Mouse (Mus musculus): ENCODE results near the gene Crlf1. TPM values are rescaled to one million over a fixed set of nuclear protein-coding genes. Genes with fewer than 3 reads are reported as not detected.

Gene Crlf1
- polyA plus RNA-seq, 1 experiment from 2014 or later: 1.8 TPM

DNA sequence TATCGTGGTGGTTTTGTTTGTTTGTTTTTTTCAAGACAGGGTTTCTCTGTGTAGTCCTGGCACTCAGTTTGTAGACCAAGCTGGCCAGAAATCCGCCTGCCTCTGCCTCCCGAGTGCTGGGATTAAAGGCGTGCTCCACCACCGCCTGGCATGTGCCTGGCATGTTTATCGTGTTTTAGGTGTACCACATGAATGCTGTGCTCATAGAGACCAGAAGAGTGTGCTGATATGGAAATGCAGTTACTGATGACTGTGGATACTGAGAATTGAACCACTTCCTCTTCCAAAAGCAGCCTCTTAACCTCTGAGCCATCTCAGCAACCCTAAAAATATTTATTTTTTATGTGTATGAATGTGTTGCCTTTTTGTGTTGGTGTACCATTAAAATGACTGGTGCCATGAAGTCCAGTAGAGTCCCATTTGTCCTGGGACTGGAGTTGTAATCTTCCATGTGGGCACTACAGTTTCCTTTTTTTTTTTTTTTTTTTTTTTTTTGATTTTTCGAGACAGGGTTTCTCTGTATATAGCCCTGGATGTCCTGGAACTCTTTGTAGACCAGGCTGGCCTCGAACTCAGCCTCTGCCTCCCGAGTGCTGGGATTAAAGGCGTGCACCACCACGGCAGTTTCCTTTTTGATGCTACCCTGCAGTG lies 19.4 kb downstream of the Crlf1 start:
- Histone ChIP-seq H3K4me3 (ENCODE audit: low read depth, low read length) (no peak overlapping the region), H3K36me3 (ENCODE audit: control insufficient read depth, insufficient read depth, low read length) (peaks cover 25% of the 10 kb centered on the region), H3K4me2 (replicated peaks; ENCODE audit: low read depth, low read length) (no peak overlapping the region), H3K9me3 (ENCODE audit: control insufficient read depth, low read depth, low read length) (no peaks in the 10 kb centered on the region), H3K27ac (ENCODE audit: low read length) (no peak overlapping the region), H3K27me3 (ENCODE audit: control insufficient read depth, insufficient read depth, low read length) (no peaks in the 10 kb centered on the region), H3K4me1 (ENCODE audit: control insufficient read depth, insufficient read depth, low read length) (no peaks in the 10 kb centered on the region), H3K9ac (replicated peaks; ENCODE audit: low read depth, low read length) (no peak overlapping the region)
- 89% methylated on average over 11 of the region's 11 CpGs for WGBS
- no peak for ATAC-seq (ENCODE audit: insufficient number of reproducible peaks, insufficient read depth, low FRiP score, low read depth)

DNA sequence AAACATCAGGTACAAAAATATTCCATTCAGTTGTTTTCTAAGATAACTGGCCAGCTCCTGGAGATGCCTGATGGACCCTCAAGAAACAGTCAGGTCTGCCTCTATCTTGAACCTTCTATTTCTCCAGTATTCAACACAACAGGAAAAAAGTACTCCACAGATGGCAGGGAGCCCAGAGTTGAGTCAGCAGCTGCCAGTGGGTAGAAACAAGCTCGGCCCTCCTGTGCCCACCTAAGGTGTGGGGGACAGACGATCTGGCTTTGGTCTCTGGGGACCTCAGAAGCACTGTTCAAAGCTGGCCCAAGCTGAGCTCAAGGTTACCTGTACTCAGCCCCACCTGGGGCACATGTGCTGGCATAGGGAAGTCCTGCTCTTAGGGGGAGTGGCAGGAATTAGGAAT lies 20.5 kb downstream of the Crlf1 start:
- Histone ChIP-seq H3K27ac (ENCODE audit: low read length) (no peak overlapping the region), H3K9ac (replicated peaks; ENCODE audit: low read depth, low read length) (no peak overlapping the region), H3K4me1 (ENCODE audit: control insufficient read depth, insufficient read depth, low read length) (no peaks in the 10 kb centered on the region), H3K4me2 (replicated peaks; ENCODE audit: low read depth, low read length) (no peak overlapping the region), H3K4me3 (ENCODE audit: low read depth, low read length) (no peak overlapping the region), H3K36me3 (ENCODE audit: control insufficient read depth, insufficient read depth, low read length) (peaks cover 24% of the 10 kb centered on the region), H3K27me3 (ENCODE audit: control insufficient read depth, insufficient read depth, low read length) (no peaks in the 10 kb centered on the region), H3K9me3 (ENCODE audit: control insufficient read depth, low read depth, low read length) (no peaks in the 10 kb centered on the region)
- 71% methylated on average over 2 of the region's 2 CpGs for WGBS
- ATAC-seq (ENCODE audit: insufficient number of reproducible peaks, insufficient read depth, low FRiP score, low read depth): no peak

DNA sequence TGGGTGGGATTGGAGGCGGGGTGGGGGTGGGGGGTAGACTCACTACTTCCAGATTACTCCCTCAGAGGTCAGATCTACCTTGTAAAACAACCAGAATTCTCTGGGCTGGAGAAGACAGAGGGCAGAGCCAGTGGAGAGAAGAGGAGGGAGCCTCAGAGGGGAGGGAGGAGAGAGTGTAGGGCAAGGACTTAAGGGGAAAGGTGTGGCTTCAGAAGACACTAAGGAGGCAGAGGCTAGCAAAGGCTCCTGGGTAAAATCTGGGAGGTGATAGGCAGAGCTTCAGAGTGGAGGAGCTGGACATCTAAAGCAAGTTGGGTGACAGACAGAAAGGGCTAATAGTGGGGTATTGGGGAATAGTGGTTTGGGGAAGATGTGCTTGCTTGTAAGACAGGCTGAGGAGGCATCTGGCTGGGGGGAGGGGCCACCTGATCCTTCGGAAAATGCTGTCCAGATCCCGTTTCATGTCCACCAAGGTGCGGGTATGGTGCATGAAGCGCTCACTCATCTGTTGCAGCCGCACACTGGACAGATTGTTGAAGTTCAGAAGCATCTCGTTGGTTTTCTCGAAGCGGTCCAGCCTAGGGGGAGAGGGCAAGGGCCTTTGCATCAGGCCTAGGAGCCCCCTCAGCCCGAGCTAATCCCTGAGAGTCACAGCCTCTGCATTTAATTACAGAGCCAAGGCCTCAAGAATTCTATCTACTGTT lies 25.1 kb downstream of the Crlf1 start:
- no peaks in the 10 kb centered on the region for H3K4me1 ChIP-seq (ENCODE audit: control insufficient read depth, insufficient read depth, low read length)
- H3K9ac ChIP-seq (replicated peaks; ENCODE audit: low read depth, low read length): no peak overlapping the region
- no peak overlapping the region for H3K4me3 ChIP-seq (ENCODE audit: low read depth, low read length)
- no peak for ATAC-seq (ENCODE audit: insufficient number of reproducible peaks, insufficient read depth, low FRiP score, low read depth)
- H3K9me3 ChIP-seq (ENCODE audit: control insufficient read depth, low read depth, low read length): no peaks in the 10 kb centered on the region
- peaks cover 21% of the 10 kb centered on the region for H3K36me3 ChIP-seq (ENCODE audit: control insufficient read depth, insufficient read depth, low read length)
- no peaks in the 10 kb centered on the region for H3K27me3 ChIP-seq (ENCODE audit: control insufficient read depth, insufficient read depth, low read length)
- WGBS: 77% methylated on average over 10 of the region's 10 CpGs
- H3K4me2 ChIP-seq (replicated peaks; ENCODE audit: low read depth, low read length): no peak overlapping the region
- H3K27ac ChIP-seq (ENCODE audit: low read length): no peak overlapping the region

DNA sequence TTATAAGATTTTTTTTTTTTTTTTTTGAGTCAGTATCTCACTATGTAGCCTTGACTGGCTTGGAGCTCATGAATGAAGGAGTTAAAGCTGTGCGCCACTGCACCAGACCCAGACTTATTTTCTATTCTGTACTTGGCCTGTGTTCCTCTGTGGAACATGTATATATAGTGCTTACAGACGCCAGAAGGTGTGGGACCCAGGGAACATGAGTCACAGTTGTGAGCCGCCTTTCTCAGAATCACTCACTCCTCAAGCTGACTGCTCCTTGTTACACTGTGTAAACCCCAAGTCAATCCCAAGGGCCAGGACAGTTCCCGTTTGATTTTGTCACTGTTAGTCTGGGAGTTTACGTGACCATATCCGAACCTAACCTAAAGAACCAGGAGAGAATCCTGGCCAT lies 26.1 kb downstream of the Crlf1 start:
- no peaks in the 10 kb centered on the region for H3K27me3 ChIP-seq (ENCODE audit: control insufficient read depth, insufficient read depth, low read length)
- 87% methylated on average over 6 of the region's 6 CpGs for WGBS
- H3K4me3 ChIP-seq (ENCODE audit: low read depth, low read length): no peak overlapping the region
- ATAC-seq (ENCODE audit: insufficient number of reproducible peaks, insufficient read depth, low FRiP score, low read depth): no peak
- no peak overlapping the region for H3K9ac ChIP-seq (replicated peaks; ENCODE audit: low read depth, low read length)
- peaks cover 18% of the 10 kb centered on the region for H3K36me3 ChIP-seq (ENCODE audit: control insufficient read depth, insufficient read depth, low read length)
- no peaks in the 10 kb centered on the region for H3K9me3 ChIP-seq (ENCODE audit: control insufficient read depth, low read depth, low read length)
- no peak overlapping the region for H3K27ac ChIP-seq (ENCODE audit: low read length)
- no peak overlapping the region for H3K4me2 ChIP-seq (replicated peaks; ENCODE audit: low read depth, low read length)
- 0 out of 2 replicates have a peak, but pooled peaks cover 3% of the 10 kb centered on the region for H3K4me1 ChIP-seq (ENCODE audit: control insufficient read depth, insufficient read depth, low read length)

DNA sequence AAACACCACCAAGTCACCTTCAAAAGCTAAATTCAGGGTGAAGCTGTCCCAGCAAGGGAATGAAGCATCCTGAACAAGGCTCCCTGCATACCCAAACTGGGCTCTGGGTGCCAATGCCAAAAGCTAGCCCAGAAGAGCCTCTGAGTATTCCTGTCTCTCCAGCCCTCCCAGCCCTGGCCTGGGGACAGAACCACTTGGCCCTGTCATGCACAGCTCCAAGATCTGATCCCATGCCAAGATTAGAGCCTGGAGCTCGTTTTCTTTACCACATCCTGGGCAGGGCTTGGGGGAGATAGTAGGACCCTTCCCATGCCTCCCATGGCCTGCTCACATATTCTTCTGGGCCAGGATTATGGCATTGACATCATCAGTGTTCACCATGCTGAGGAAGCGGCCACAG lies 26.6 kb downstream of the Crlf1 start:
- no peak for ATAC-seq (ENCODE audit: insufficient number of reproducible peaks, insufficient read depth, low FRiP score, low read depth)
- Histone ChIP-seq H3K27ac (ENCODE audit: low read length) (no peak overlapping the region), H3K4me3 (ENCODE audit: low read depth, low read length) (no peak overlapping the region), H3K4me2 (replicated peaks; ENCODE audit: low read depth, low read length) (no peak overlapping the region), H3K9ac (replicated peaks; ENCODE audit: low read depth, low read length) (no peak overlapping the region), H3K36me3 (ENCODE audit: control insufficient read depth, insufficient read depth, low read length) (peaks cover 18% of the 10 kb centered on the region), H3K27me3 (ENCODE audit: control insufficient read depth, insufficient read depth, low read length) (no peaks in the 10 kb centered on the region), H3K4me1 (ENCODE audit: control insufficient read depth, insufficient read depth, low read length) (0 out of 2 replicates have a peak, but pooled peaks cover 3% of the 10 kb centered on the region), H3K9me3 (ENCODE audit: control insufficient read depth, low read depth, low read length) (no peaks in the 10 kb centered on the region)
- WGBS: 61% methylated on average over 2 of the region's 2 CpGs

DNA sequence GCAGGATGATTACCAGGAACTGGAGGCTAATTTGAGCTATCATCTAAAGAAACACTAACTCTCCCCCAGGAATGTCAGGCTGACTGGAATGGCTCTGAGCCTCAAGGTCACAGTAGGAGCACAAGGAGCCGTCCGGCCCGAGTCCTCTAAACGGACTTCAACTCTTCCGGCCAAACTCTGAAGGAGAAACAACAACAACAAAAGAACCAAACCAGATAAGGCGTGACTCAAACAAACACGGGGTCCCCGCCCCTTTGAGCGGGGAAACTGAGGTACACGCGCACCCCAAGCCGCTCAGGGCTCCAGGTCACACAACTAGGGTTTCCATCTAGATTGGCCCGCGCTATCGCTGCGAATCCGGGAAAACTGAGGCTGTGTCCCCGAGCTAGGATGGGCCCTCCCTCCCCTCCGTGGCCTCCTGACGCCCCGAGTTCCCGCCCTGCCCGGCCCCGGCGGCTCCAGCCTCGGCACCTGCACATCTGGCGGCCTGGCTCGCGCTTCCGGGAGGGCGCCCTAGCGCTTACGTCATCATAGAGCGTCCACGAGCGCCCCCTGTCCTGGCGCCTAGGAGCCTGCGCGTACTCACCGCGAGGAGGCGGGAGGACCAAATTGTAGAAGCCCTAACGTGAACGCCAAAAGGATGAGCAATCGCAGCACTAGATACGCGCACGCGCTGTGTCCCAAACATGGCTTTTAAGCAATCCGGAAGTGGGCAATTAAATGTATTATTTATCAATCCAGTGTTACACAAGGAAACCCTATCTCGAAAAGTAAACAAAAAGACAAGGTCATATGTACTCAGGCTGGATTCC lies 29.8 kb downstream of the Crlf1 start:
- Histone ChIP-seq H3K4me1 (ENCODE audit: control insufficient read depth, insufficient read depth, low read length) (peaks cover 11% of the 10 kb centered on the region; the same call in 1 of the 2 replicates), H3K27ac (ENCODE audit: low read length) (peak overlapping the region; percentile 90), H3K4me3 (ENCODE audit: low read depth, low read length) (peak overlapping the region; percentile 83), H3K4me2 (replicated peaks; ENCODE audit: low read depth, low read length) (peak overlapping the region; percentile 83), H3K27me3 (ENCODE audit: control insufficient read depth, insufficient read depth, low read length) (no peaks in the 10 kb centered on the region), H3K36me3 (ENCODE audit: control insufficient read depth, insufficient read depth, low read length) (peaks cover 12% of the 10 kb centered on the region), H3K9ac (replicated peaks; ENCODE audit: low read depth, low read length) (peak overlapping the region; percentile 67), H3K9me3 (ENCODE audit: control insufficient read depth, low read depth, low read length) (no peaks in the 10 kb centered on the region)
- under 1% methylated on average over 51 of the region's 51 CpGs for whole genome bisulfite sequencing
- ATAC-seq (ENCODE audit: insufficient number of reproducible peaks, insufficient read depth, low FRiP score, low read depth): peak; percentile 90

DNA sequence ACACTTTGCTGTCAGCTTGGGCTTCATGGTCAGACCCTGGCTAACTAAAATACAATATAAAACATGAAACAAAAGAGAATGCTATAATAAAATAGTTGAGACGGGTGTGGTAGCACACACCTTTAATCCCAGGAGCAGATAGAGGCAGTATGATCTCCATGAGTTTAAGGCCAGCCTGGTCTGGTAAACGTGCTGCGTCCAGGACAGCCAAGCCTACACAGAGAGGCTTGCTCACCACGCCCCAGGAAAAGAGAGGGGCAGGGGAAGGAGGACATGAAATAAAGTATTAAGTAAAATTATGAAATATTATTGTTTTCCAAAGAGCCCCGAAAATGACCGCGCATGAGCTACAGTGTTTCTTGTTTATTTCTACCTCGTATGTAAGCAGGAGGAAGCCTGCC lies 34.2 kb downstream of the Crlf1 start:
- H3K9ac ChIP-seq (replicated peaks; ENCODE audit: low read depth, low read length): peak overlapping the region; percentile 91
- peak overlapping the region; percentile 89; the same call in 1 of the 2 replicates for H3K27ac ChIP-seq (ENCODE audit: low read length)
- peak overlapping the region; percentile 81 for H3K4me3 ChIP-seq (ENCODE audit: low read depth, low read length)
- peaks cover 22% of the 10 kb centered on the region for H3K36me3 ChIP-seq (ENCODE audit: control insufficient read depth, insufficient read depth, low read length)
- no peaks in the 10 kb centered on the region for H3K9me3 ChIP-seq (ENCODE audit: control insufficient read depth, low read depth, low read length)
- whole genome bisulfite sequencing: 2% methylated on average over 8 of the region's 8 CpGs
- no peaks in the 10 kb centered on the region for H3K27me3 ChIP-seq (ENCODE audit: control insufficient read depth, insufficient read depth, low read length)
- peak overlapping the region; percentile 80 for H3K4me2 ChIP-seq (replicated peaks; ENCODE audit: low read depth, low read length)
- no peak for ATAC-seq (ENCODE audit: insufficient number of reproducible peaks, insufficient read depth, low FRiP score, low read depth)
- peaks cover 16% of the 10 kb centered on the region for H3K4me1 ChIP-seq (ENCODE audit: control insufficient read depth, insufficient read depth, low read length)

DNA sequence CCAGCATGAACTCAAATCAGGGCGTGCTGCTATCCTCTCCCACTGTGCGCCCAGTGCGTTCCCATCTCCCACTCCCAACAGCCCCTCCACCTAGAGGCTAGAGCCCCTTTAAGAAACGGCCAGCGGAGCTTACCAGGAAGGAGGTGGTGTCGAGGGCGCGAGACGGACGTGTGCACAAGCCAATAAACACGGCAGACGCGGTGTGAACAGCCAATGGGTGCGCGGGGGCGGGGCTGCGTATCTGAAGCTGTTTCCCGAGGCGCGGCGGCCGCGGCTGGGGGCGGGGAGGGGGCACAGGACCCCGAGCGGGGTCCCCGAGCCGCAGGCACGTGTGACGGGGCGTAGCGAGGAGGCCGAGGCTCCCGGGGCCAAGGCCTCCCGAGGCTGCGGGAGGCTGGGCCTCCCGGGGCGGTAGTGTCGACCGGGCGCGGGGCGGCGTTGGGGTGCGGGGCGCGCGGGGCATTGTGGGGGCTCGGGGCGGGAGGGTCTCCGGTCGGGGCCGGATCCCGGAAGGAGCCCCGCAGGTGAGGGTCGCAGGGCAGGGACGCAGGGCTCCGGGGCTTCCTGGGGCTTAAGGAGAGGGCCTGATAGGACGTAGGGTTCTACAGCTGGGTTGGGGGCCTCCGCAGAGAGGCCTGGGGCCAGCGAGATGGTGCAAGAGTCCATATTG lies 34.7 kb downstream of the Crlf1 start, which contains the start of the genes Fkbp8 and Kxd1:
Gene Fkbp8 (plus strand): TSS at position 213 of the 670 bp plus-strand sequence.
Gene Kxd1 (minus strand): TSS at position 445 of the 670 bp plus-strand sequence.
- peaks cover 16% of the 10 kb centered on the region for H3K4me1 ChIP-seq (ENCODE audit: control insufficient read depth, insufficient read depth, low read length)
- peak within 1 kb of the TSS; percentile 89 for H3K27ac ChIP-seq (ENCODE audit: low read length)
- peak within 1 kb of the TSS; percentile 91 for H3K9ac ChIP-seq (replicated peaks; ENCODE audit: low read depth, low read length)
- H3K36me3 ChIP-seq (ENCODE audit: control insufficient read depth, insufficient read depth, low read length): peaks cover 28% of the 10 kb centered on the region
- ATAC-seq (ENCODE audit: insufficient number of reproducible peaks, insufficient read depth, low FRiP score, low read depth): peak; percentile 92
- WGBS: under 1% methylated on average over 53 of the region's 61 CpGs
- H3K9me3 ChIP-seq (ENCODE audit: control insufficient read depth, low read depth, low read length): no peaks in the 10 kb centered on the region
- peak within 1 kb of the TSS; percentile 80 for H3K4me2 ChIP-seq (replicated peaks; ENCODE audit: low read depth, low read length)
- no peaks in the 10 kb centered on the region for H3K27me3 ChIP-seq (ENCODE audit: control insufficient read depth, insufficient read depth, low read length)
- peak within 1 kb of the TSS; percentile 81 for H3K4me3 ChIP-seq (ENCODE audit: low read depth, low read length)
